Mouse (Mus musculus) bone marrow macrophage, adult 2 months (primary cell): Measurements from ENCODE around the gene Dnajc6. TPM values are rescaled to one million over a fixed set of nuclear protein-coding genes. Genes with fewer than 3 reads are reported as not detected.

Experiments
- H3K27ac ChIP-seq: 2 replicates; pipeline ENCODE4 v1.5.1; 2012; ENCODE audit warnings: low read depth, low read length; ENCODE audit not compliant: insufficient read depth
- H3K4me1 ChIP-seq: 2 replicates; pipeline ENCODE4 v1.6.1; 2012; ENCODE audit warnings: low read length; ENCODE audit not compliant: control insufficient read depth, insufficient read depth
- H3K4me3 ChIP-seq: 2 replicates; pipeline ENCODE4 v1.5.1; 2012; ENCODE audit warnings: mild to moderate bottlenecking, low read length, moderate library complexity; ENCODE audit not compliant: insufficient read depth
- CTCF ChIP-seq: IDR thresholded peaks from 2 replicates; pipeline ENCODE4 v1.5.1; 2012; ENCODE audit warnings: low read depth, mild to moderate bottlenecking, low read length, moderate library complexity
- POLR2A ChIP-seq: IDR thresholded peaks from 2 replicates; pipeline ENCODE4 v1.6.1; 2012; ENCODE audit warnings: mild to moderate bottlenecking, low read depth, low read length, borderline replicate concordance
- polyA plus RNA-seq: library from polyadenylated mRNA; stranded (reverse); fragments of >200 nt; gene quantifications from 2 replicates; pipeline ENCODE4 v1.2.4, GENCODE M21; 2012; ENCODE audit not compliant: missing spikeins, insufficient read depth, insufficient read length

Gene Dnajc6
- polyA plus RNA-seq, 1 experiment = not detected

- Histone ChIP-seq H3K4me1 (no peaks in the 10 kb centered on the region), H3K27ac (no peak overlapping the region), H3K4me3 (no peak overlapping the region)
- TF ChIP-seq POLR2A (no peak), CTCF (no peak)
Observed at GRCm38 (mm10) chr4:101505966-101506365, 9.5 kb downstream of the Dnajc6 start.

- Histone ChIP-seq H3K4me3 (no peak overlapping the region), H3K27ac (no peak overlapping the region), H3K4me1 (no peaks in the 10 kb centered on the region)
- TF ChIP-seq CTCF (no peak), POLR2A (no peak)
Observed at GRCm38 (mm10) chr4:101506372-101506771, 9.9 kb downstream of the Dnajc6 start.

- Histone ChIP-seq H3K4me1 (no peaks in the 10 kb centered on the region), H3K4me3 (peak overlapping the region; percentile 40), H3K27ac (no peak overlapping the region)
- TF ChIP-seq CTCF (no peak), POLR2A (no peak)
Observed at GRCm38 (mm10) chr4:101507571-101508422, 11.3 kb downstream of the Dnajc6 start.

- TF ChIP-seq POLR2A (no peak), CTCF (no peak)
- H3K4me1 ChIP-seq = no peaks in the 10 kb centered on the region
- no peak overlapping the region for H3K27ac ChIP-seq
- H3K4me3 ChIP-seq = no peak overlapping the region
Observed at GRCm38 (mm10) chr4:101508431-101508830, 12.0 kb downstream of the Dnajc6 start.

- Histone ChIP-seq H3K4me3 (no peak overlapping the region), H3K4me1 (no peaks in the 10 kb centered on the region), H3K27ac (no peak overlapping the region)
- TF ChIP-seq CTCF (no peak), POLR2A (no peak)
Observed at GRCm38 (mm10) chr4:101508851-101509577, 12.6 kb downstream of the Dnajc6 start.

- Histone ChIP-seq H3K4me3 (no peak overlapping the region), H3K4me1 (no peaks in the 10 kb centered on the region), H3K27ac (no peak overlapping the region)
- TF ChIP-seq POLR2A = no peak
- TF ChIP-seq CTCF = no peak
Observed at GRCm38 (mm10) chr4:101510111-101510903, 13.9 kb downstream of the Dnajc6 start.

GRCm38 (mm10) chr4:101510904-101511210 is 14.4 kb downstream of the Dnajc6 start:
- TF ChIP-seq CTCF (no peak), POLR2A (no peak)
- H3K4me3 ChIP-seq = no peak overlapping the region
- no peaks in the 10 kb centered on the region for H3K4me1 ChIP-seq
- no peak overlapping the region for H3K27ac ChIP-seq

GRCm38 (mm10) chr4:101511768-101512521 is 15.5 kb downstream of the Dnajc6 start:
- Histone ChIP-seq H3K4me1 (no peaks in the 10 kb centered on the region), H3K4me3 (no peak overlapping the region), H3K27ac (no peak overlapping the region)
- TF ChIP-seq POLR2A (no peak), CTCF (no peak)

- Histone ChIP-seq H3K4me3 (no peak overlapping the region), H3K27ac (no peak overlapping the region), H3K4me1 (no peaks in the 10 kb centered on the region)
- TF ChIP-seq POLR2A (no peak), CTCF (no peak)
Observed at GRCm38 (mm10) chr4:101513251-101513650, 16.8 kb downstream of the Dnajc6 start.

- H3K27ac ChIP-seq = no peak overlapping the region
- H3K4me1 ChIP-seq = no peaks in the 10 kb centered on the region
- no peak for TF ChIP-seq POLR2A
- no peak for TF ChIP-seq CTCF
- H3K4me3 ChIP-seq = no peak overlapping the region
Observed at GRCm38 (mm10) chr4:101515853-101516252, 19.4 kb downstream of the Dnajc6 start.
